Mouse (Mus musculus): ENCODE measurements at regions not wholly inside any gene's neighbourhood (a gene's known extent, or its start where the extent isn't known, plus 50 kb on each side); places are given as distances from the start of the nearest gene placed in this dataset.
"Not testable (repeated sequence)": the region's sequence is repeated elsewhere in the genome, so short reads cannot be mapped to it uniquely, and the experiment has no call there.

DNA sequence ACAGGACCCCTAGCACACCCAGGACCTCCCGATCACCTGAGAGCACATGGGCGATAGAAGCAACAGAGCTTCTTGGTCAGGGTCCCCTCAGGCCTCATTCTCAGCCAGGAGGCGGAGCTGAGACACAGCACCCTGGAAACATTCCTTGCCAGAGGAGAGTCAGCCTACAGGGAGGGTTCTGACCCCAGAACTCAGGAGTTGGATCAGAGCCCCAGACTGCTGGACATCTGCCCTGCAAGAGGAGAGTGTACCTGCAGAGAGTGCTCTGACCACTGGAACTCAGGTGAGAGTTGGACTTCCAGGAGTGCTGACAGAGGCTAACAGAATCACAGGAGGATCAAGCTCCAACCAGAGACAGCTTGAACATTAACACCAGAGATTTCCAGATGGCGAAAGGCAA is 76.1 kb downstream of the Gpr85 start:
- H3K9me3 ChIP-seq (replicated peaks; ENCODE audit: control insufficient read depth, low read length); H3K36me3 ChIP-seq (replicated peaks; ENCODE audit: control insufficient read depth, insufficient read depth, low read depth, low read length); H3K4me3 ChIP-seq (ENCODE audit: low read depth, low read length); H3K27me3 ChIP-seq (ENCODE audit: control insufficient read depth, insufficient read depth, low read length); H3K27ac ChIP-seq (replicated peaks; ENCODE audit: low read depth, low read length); DNase-seq (ENCODE audit: low spot score); H3K4me1 ChIP-seq (ENCODE audit: control insufficient read depth, insufficient read depth, low read length); H3K9ac ChIP-seq (replicated peaks; ENCODE audit: low read length); ATAC-seq (replicated peaks; ENCODE audit: insufficient number of reproducible peaks, low FRiP score, low TSS enrichment, low read depth); H3K4me2 ChIP-seq (ENCODE audit: low read depth, low read length): not testable (repeated sequence)
- 86% methylated on average over 4 of the region's 4 CpGs for WGBS

DNA sequence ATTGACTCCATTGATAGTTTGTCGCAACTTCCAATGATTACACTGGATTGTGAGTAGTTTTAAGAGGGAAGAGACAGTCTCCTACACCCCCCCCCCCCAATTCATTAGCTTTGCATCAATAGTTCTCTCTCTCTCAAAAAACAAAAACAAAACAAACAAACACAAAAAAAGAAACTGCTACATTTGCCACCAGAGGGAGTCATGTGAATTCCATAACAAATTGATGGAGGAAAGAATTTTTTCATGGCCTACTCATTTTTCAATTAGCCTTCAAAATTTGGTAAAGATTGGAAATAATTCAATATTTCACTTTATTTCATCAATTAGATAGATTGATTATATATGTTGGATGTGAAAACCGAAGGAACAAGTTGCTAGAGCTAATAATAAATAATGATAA is 80.3 kb downstream of the Gpr85 start:
- Histone ChIP-seq H3K4me3 (ENCODE audit: low read depth, low read length) (no peak overlapping the region), H3K4me2 (ENCODE audit: low read depth, low read length) (no peak overlapping the region), H3K27ac (replicated peaks; ENCODE audit: low read depth, low read length) (no peak overlapping the region), H3K36me3 (replicated peaks; ENCODE audit: control insufficient read depth, insufficient read depth, low read depth, low read length) (no peaks in the 10 kb centered on the region), H3K9me3 (replicated peaks; ENCODE audit: control insufficient read depth, low read length) (no peaks in the 10 kb centered on the region), H3K9ac (replicated peaks; ENCODE audit: low read length) (no peak overlapping the region), H3K4me1 (ENCODE audit: control insufficient read depth, insufficient read depth, low read length) (no peaks in the 10 kb centered on the region), H3K27me3 (ENCODE audit: control insufficient read depth, insufficient read depth, low read length) (no peaks in the 10 kb centered on the region)
- ATAC-seq (replicated peaks; ENCODE audit: insufficient number of reproducible peaks, low FRiP score, low TSS enrichment, low read depth), result no peak
- no peak for DNase-seq (ENCODE audit: low spot score)
- WGBS, result 83% methylated on average over 2 of the region's 2 CpGs

DNA sequence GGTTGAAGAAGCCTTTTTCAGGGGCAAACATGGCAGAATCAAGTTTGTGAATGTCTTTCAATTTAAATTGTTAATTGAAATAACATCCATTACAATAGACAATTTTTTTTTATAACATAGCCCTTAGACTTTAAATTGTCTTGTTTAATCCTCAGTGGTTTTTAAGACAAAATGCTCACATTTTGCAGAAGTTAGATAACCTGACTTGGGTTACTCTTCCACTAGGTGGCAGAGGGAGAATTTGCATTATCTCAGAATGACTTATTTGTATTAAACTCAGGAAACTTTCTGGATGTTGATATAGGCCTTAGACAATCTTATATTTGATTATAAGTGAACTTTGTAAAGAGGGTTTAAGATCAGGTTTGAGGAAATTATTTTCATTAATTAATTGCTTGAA is 80.8 kb downstream of the Gpr85 start:
- Histone ChIP-seq H3K27ac (replicated peaks; ENCODE audit: low read depth, low read length) (no peak overlapping the region), H3K36me3 (replicated peaks; ENCODE audit: control insufficient read depth, insufficient read depth, low read depth, low read length) (no peaks in the 10 kb centered on the region), H3K9me3 (replicated peaks; ENCODE audit: control insufficient read depth, low read length) (no peaks in the 10 kb centered on the region), H3K4me3 (ENCODE audit: low read depth, low read length) (no peak overlapping the region), H3K9ac (replicated peaks; ENCODE audit: low read length) (no peak overlapping the region), H3K4me2 (ENCODE audit: low read depth, low read length) (no peak overlapping the region), H3K27me3 (ENCODE audit: control insufficient read depth, insufficient read depth, low read length) (no peaks in the 10 kb centered on the region), H3K4me1 (ENCODE audit: control insufficient read depth, insufficient read depth, low read length) (no peaks in the 10 kb centered on the region)
- DNase-seq (ENCODE audit: low spot score), result peak; percentile 35
- no peak for ATAC-seq (replicated peaks; ENCODE audit: insufficient number of reproducible peaks, low FRiP score, low TSS enrichment, low read depth)

DNA sequence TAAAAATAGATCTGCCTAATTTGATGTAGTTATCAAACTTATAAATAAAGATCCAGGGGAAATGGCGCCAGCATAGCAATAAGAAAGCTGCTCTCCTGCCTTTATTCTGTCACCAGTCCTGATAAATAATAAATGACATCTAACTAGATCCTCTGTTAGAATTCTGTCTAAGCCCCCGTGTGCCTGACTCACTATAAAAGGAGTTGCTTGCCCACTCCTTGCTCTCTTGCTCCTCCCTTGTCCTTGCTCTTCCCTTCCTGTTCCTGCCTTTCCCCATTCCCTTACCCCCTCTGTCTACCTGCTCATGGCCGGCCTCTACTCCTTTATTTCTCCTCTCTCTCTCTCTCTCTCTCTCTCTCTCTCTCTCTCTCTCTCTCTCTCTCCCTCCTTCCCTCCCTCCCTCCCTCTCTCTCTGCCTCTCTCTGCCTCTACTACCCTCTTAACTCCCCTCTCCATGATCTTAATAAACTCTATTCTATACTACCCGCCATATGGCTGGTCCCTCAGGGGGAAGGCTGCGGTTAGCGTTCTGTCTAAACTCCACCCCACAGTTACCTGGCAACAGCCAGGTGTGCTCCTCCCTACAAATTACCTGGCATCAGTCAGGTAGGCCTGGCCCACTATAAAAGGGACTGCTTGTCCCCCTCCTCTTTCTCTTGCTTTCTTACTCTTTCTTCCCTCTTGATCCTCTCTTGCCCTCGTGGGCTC is 71.3 kb upstream of the Bmt2 start:
- no peak for DNase-seq (ENCODE audit: low spot score)
- 51% methylated on average over 7 of the region's 7 CpGs for WGBS

DNA sequence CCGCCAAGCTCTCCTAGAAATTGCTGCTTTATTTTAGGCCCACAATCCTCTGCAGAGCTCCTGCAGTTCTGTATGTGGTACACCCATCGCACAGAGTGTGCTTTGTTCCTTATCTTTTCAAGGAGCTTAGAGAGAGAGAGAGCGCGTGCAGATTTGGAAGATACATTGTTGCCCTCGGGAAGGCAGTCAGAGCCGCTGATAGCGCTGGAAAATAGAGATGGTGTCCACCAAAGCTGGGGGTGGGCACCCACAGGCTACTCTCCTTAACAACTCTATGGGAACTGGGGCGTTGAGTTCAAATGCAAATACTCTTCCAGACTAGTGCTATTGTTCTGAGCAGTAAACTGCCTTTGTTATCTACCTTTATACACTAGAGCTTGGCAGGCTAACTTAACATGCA is 70.2 kb upstream of the Bmt2 start:
- no peak overlapping the region for H3K4me3 ChIP-seq (ENCODE audit: low read depth, low read length)

More for the DNA sequence above, 71.3 kb upstream of the Bmt2 start:
- Histone ChIP-seq H3K4me3 (ENCODE audit: low read depth, low read length) (no peak overlapping the region), H3K36me3 (replicated peaks; ENCODE audit: control insufficient read depth, insufficient read depth, low read depth, low read length) (no peaks in the 10 kb centered on the region), H3K4me2 (ENCODE audit: low read depth, low read length) (no peak overlapping the region), H3K27ac (replicated peaks; ENCODE audit: low read depth, low read length) (no peak overlapping the region), H3K4me1 (ENCODE audit: control insufficient read depth, insufficient read depth, low read length) (no peaks in the 10 kb centered on the region), H3K27me3 (ENCODE audit: control insufficient read depth, insufficient read depth, low read length) (no peaks in the 10 kb centered on the region), H3K9ac (replicated peaks; ENCODE audit: low read length) (no peak overlapping the region), H3K9me3 (replicated peaks; ENCODE audit: control insufficient read depth, low read length) (no peaks in the 10 kb centered on the region)
- no peak for ATAC-seq (replicated peaks; ENCODE audit: insufficient number of reproducible peaks, low FRiP score, low TSS enrichment, low read depth)

DNA sequence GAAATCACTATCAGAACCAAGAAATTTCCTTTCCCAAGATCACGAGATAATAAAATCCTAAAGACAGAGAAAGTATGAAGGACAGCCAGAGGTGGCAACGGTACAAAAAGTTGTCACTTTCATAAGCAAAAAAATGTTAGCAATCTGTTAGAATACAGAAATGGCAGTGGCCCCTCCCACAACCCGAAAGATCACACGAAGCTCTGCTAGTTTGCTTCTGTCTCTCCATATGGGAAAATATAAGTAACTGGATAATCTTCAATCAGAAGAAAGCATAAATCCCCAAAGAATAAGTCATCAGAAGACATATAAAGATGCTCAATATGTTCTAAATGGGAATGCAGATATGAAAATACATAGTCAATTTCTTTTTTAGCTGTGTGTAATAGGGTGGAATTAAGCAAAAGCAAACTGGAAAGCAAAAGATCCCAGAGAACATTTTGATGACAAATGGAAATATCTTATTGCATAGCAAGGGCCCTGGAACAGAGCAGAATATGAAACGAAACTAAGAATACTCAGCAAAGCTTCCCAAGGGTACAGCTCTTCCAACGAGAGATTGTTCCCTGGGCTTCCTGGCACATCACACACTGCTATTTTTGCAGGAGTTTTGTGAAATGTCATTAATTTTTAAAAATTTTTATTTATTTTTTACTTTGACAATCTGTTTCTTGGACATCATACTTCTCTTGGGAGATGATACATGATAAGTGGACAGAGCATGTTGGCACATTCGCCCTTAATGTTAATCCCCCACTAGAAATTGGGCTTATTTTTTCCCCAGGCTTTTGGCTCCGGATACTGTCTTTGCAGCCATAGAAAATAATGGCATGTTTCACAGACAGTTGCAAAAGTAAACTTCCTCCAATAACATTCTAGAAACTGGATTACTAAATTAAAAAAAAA is 69.1 kb upstream of the Bmt2 start:
- H3K4me2 ChIP-seq (ENCODE audit: low read depth, low read length), result no peak overlapping the region
- ATAC-seq (replicated peaks; ENCODE audit: insufficient number of reproducible peaks, low FRiP score, low TSS enrichment, low read depth), result no peak
- H3K4me1 ChIP-seq (ENCODE audit: control insufficient read depth, insufficient read depth, low read length), result no peaks in the 10 kb centered on the region
- no peak overlapping the region for H3K9ac ChIP-seq (replicated peaks; ENCODE audit: low read length)
- H3K36me3 ChIP-seq (replicated peaks; ENCODE audit: control insufficient read depth, insufficient read depth, low read depth, low read length), result no peaks in the 10 kb centered on the region
- H3K27me3 ChIP-seq (ENCODE audit: control insufficient read depth, insufficient read depth, low read length), result no peaks in the 10 kb centered on the region
- no peaks in the 10 kb centered on the region for H3K9me3 ChIP-seq (replicated peaks; ENCODE audit: control insufficient read depth, low read length)
- H3K27ac ChIP-seq (replicated peaks; ENCODE audit: low read depth, low read length), result no peak overlapping the region
- WGBS, result 87% methylated on average over 8 of the region's 8 CpGs
- no peak overlapping the region for H3K4me3 ChIP-seq (ENCODE audit: low read depth, low read length)
- DNase-seq (ENCODE audit: low spot score), result no peak

More for the DNA sequence above, 70.2 kb upstream of the Bmt2 start:
- H3K4me1 ChIP-seq (ENCODE audit: control insufficient read depth, insufficient read depth, low read length), result no peaks in the 10 kb centered on the region
- no peaks in the 10 kb centered on the region for H3K9me3 ChIP-seq (replicated peaks; ENCODE audit: control insufficient read depth, low read length)
- no peak for DNase-seq (ENCODE audit: low spot score)
- H3K36me3 ChIP-seq (replicated peaks; ENCODE audit: control insufficient read depth, insufficient read depth, low read depth, low read length), result no peaks in the 10 kb centered on the region
- H3K27me3 ChIP-seq (ENCODE audit: control insufficient read depth, insufficient read depth, low read length), result no peaks in the 10 kb centered on the region
- H3K4me2 ChIP-seq (ENCODE audit: low read depth, low read length), result no peak overlapping the region
- no peak overlapping the region for H3K27ac ChIP-seq (replicated peaks; ENCODE audit: low read depth, low read length)
- 14% methylated on average over 8 of the region's 8 CpGs for WGBS
- H3K9ac ChIP-seq (replicated peaks; ENCODE audit: low read length), result no peak overlapping the region
- ATAC-seq (replicated peaks; ENCODE audit: insufficient number of reproducible peaks, low FRiP score, low TSS enrichment, low read depth), result no peak

All from embryonic facial prominence, embryonic 11.5 days (tissue).